Mouse (Mus musculus) stomach, embryonic 15.5 days (tissue): ENCODE results near the gene Fbxl17. TPM values are rescaled to one million over a fixed set of nuclear protein-coding genes. Genes with fewer than 3 reads are reported as not detected.

Source experiments
- ATAC-seq: fragments of 200-750 bp; cut with Nextera tagmentation; 2 replicates; pipeline ENCODE4 v1.8.0; 2017; ENCODE audit warnings: low read depth, moderate number of reproducible peaks, moderate TSS enrichment; ENCODE audit not compliant: insufficient read depth, low FRiP score
- H3K27ac ChIP-seq: fragments of 300-500 bp; sonication (generic); 2 replicates; pipeline ENCODE4 v1.5.1; 2015; ENCODE audit warnings: mild to moderate bottlenecking, inconsistent platforms
- H3K27me3 ChIP-seq: fragments of 300-500 bp; sonication (generic); replicated peaks from 2 replicates; pipeline ENCODE4 v1.6.1; 2015; ENCODE audit warnings: inconsistent platforms
- H3K36me3 ChIP-seq: fragments of 300-500 bp; sonication (generic); 2 replicates; pipeline ENCODE4 v1.6.1; 2015; ENCODE audit warnings: inconsistent platforms
- H3K4me1 ChIP-seq: fragments of 300-500 bp; sonication (generic); 2 replicates; pipeline ENCODE4 v1.6.1; 2015; ENCODE audit warnings: inconsistent platforms
- H3K4me2 ChIP-seq: fragments of 300-500 bp; sonication (generic); 2 replicates; pipeline ENCODE4 v1.6.1; 2015; ENCODE audit warnings: mild to moderate bottlenecking, inconsistent platforms
- H3K4me3 ChIP-seq: fragments of 300-500 bp; sonication (generic); replicated peaks from 2 replicates; pipeline ENCODE4 v1.5.1; 2015; ENCODE audit warnings: inconsistent platforms
- H3K9ac ChIP-seq: fragments of 300-500 bp; sonication (generic); 2 replicates; pipeline ENCODE4 v1.6.1; 2015; ENCODE audit warnings: inconsistent platforms
- H3K9me3 ChIP-seq: fragments of 300-500 bp; sonication (generic); 2 replicates; pipeline ENCODE4 v1.6.1; 2016; ENCODE audit warnings: inconsistent platforms
- WGBS: fragments of 180-500 bp; shearing (Covaris S2); methylation state at CpG from one replicate; pipeline ENCODE4 v1.1.7; 2015; 5-methylcytosine and 5-hydroxymethylcytosine counted together
- polyA plus RNA-seq: library from polyadenylated mRNA; unstranded; fragments of >200 nt; fragmentation: Nextera tagmentation; extraction: Ambion mirVana; gene quantifications from 2 replicates; pipeline ENCODE4 v1.2.1, GENCODE M21; 2015

Gene Fbxl17
- polyA plus RNA-seq, 1 experiment from 2014 or later: 5.9 TPM

- no peak overlapping the region for H3K4me2 ChIP-seq
- H3K9me3 ChIP-seq: no peaks in the 10 kb centered on the region
- ATAC-seq: no peak
- no peaks in the 10 kb centered on the region for H3K36me3 ChIP-seq
- WGBS: 76% methylated on average over 3 of the region's 3 CpGs
- H3K27ac ChIP-seq: no peak overlapping the region
- no peak overlapping the region for H3K9ac ChIP-seq
- H3K4me3 ChIP-seq: no peak overlapping the region
- H3K27me3 ChIP-seq: no peaks in the 10 kb centered on the region
- H3K4me1 ChIP-seq: no peaks in the 10 kb centered on the region
These were observed 240.7 kb downstream of the Fbxl17 start for GRCm38 (mm10) chr17:63259091-63259490.

GRCm38 (mm10) chr17:63246144-63246619 lies 253.6 kb downstream of the Fbxl17 start:
- WGBS: 49% methylated on average over 7 of the region's 7 CpGs
- no peaks in the 10 kb centered on the region for H3K27me3 ChIP-seq
- peak; percentile 39; the same call in 1 of the 2 replicates for ATAC-seq
- no peaks in the 10 kb centered on the region for H3K9me3 ChIP-seq
- no peak overlapping the region for H3K9ac ChIP-seq
- no peak overlapping the region for H3K4me2 ChIP-seq
- no peak overlapping the region for H3K27ac ChIP-seq
- H3K36me3 ChIP-seq: no peaks in the 10 kb centered on the region
- no peak overlapping the region for H3K4me3 ChIP-seq
- no peaks in the 10 kb centered on the region for H3K4me1 ChIP-seq

GRCm38 (mm10) chr17:63245472-63245871 lies 254.3 kb downstream of the Fbxl17 start:
- H3K9ac ChIP-seq: no peak overlapping the region
- WGBS: 94% methylated on average over 9 of the region's 9 CpGs
- H3K4me3 ChIP-seq: no peak overlapping the region
- no peaks in the 10 kb centered on the region for H3K4me1 ChIP-seq
- no peak overlapping the region for H3K27ac ChIP-seq
- ATAC-seq: no peak
- no peak overlapping the region for H3K4me2 ChIP-seq
- no peaks in the 10 kb centered on the region for H3K36me3 ChIP-seq
- no peaks in the 10 kb centered on the region for H3K27me3 ChIP-seq
- H3K9me3 ChIP-seq: no peaks in the 10 kb centered on the region

GRCm38 (mm10) chr17:63242761-63243160 lies 257.1 kb downstream of the Fbxl17 start:
- no peak overlapping the region for H3K27ac ChIP-seq
- WGBS: 94% methylated on average over 3 of the region's 3 CpGs
- ATAC-seq: 0 out of 2 replicates have a peak, but pooled peaks have one; percentile 14

GRCm38 (mm10) chr17:63240731-63241106 lies 259.1 kb downstream of the Fbxl17 start:
- no peaks in the 10 kb centered on the region for H3K9me3 ChIP-seq

More at GRCm38 (mm10) chr17:63242761-63243160, 257.1 kb downstream of the Fbxl17 start:
- Histone ChIP-seq H3K4me1 (no peaks in the 10 kb centered on the region), H3K27me3 (no peaks in the 10 kb centered on the region), H3K4me2 (no peak overlapping the region), H3K9ac (no peak overlapping the region), H3K4me3 (no peak overlapping the region), H3K36me3 (no peaks in the 10 kb centered on the region), H3K9me3 (no peaks in the 10 kb centered on the region)

GRCm38 (mm10) chr17:63240021-63240730 lies 259.6 kb downstream of the Fbxl17 start:
- WGBS: 60% methylated on average over 9 of the region's 9 CpGs
- no peaks in the 10 kb centered on the region for H3K36me3 ChIP-seq
- no peak for ATAC-seq
- no peak overlapping the region for H3K4me3 ChIP-seq
- no peaks in the 10 kb centered on the region for H3K27me3 ChIP-seq
- no peaks in the 10 kb centered on the region for H3K4me1 ChIP-seq
- H3K9ac ChIP-seq: no peak overlapping the region
- H3K4me2 ChIP-seq: no peak overlapping the region
- H3K9me3 ChIP-seq: no peaks in the 10 kb centered on the region
- H3K27ac ChIP-seq: no peak overlapping the region

More at GRCm38 (mm10) chr17:63240731-63241106, 259.1 kb downstream of the Fbxl17 start:
- H3K4me3 ChIP-seq: no peak overlapping the region
- no peak overlapping the region for H3K27ac ChIP-seq
- H3K4me2 ChIP-seq: no peak overlapping the region
- no peaks in the 10 kb centered on the region for H3K4me1 ChIP-seq
- H3K27me3 ChIP-seq: no peaks in the 10 kb centered on the region
- no peak for ATAC-seq
- 82% methylated on average over 5 of the region's 5 CpGs for WGBS
- no peak overlapping the region for H3K9ac ChIP-seq
- no peaks in the 10 kb centered on the region for H3K36me3 ChIP-seq

GRCm38 (mm10) chr17:63236846-63237245 lies 263.0 kb downstream of the Fbxl17 start:
- Histone ChIP-seq H3K9me3 (no peaks in the 10 kb centered on the region), H3K36me3 (no peaks in the 10 kb centered on the region), H3K27me3 (no peaks in the 10 kb centered on the region), H3K4me2 (no peak overlapping the region), H3K9ac (no peak overlapping the region), H3K4me1 (no peaks in the 10 kb centered on the region), H3K27ac (no peak overlapping the region), H3K4me3 (no peak overlapping the region)
- no peak for ATAC-seq

GRCm38 (mm10) chr17:63236221-63236620 lies 263.6 kb downstream of the Fbxl17 start:
- no peak overlapping the region for H3K27ac ChIP-seq
- no peak overlapping the region for H3K4me2 ChIP-seq
- no peaks in the 10 kb centered on the region for H3K27me3 ChIP-seq
- WGBS: 67% methylated on average over 8 of the region's 8 CpGs
- H3K9me3 ChIP-seq: no peaks in the 10 kb centered on the region
- H3K9ac ChIP-seq: no peak overlapping the region
- H3K4me3 ChIP-seq: no peak overlapping the region
- no peak for ATAC-seq
- no peaks in the 10 kb centered on the region for H3K36me3 ChIP-seq
- no peaks in the 10 kb centered on the region for H3K4me1 ChIP-seq

GRCm38 (mm10) chr17:63235821-63236220 lies 264.0 kb downstream of the Fbxl17 start:
- Histone ChIP-seq H3K4me2 (no peak overlapping the region), H3K4me1 (no peaks in the 10 kb centered on the region), H3K36me3 (no peaks in the 10 kb centered on the region), H3K9me3 (no peaks in the 10 kb centered on the region), H3K27me3 (no peaks in the 10 kb centered on the region), H3K4me3 (no peak overlapping the region), H3K27ac (no peak overlapping the region), H3K9ac (no peak overlapping the region)
- 62% methylated on average over 3 of the region's 3 CpGs for WGBS
- no peak for ATAC-seq

- 70% methylated on average over 4 of the region's 4 CpGs for WGBS
- no peak overlapping the region for H3K27ac ChIP-seq
These were observed 270.7 kb downstream of the Fbxl17 start for GRCm38 (mm10) chr17:63229111-63229510.

GRCm38 (mm10) chr17:63226380-63226779 lies 273.4 kb downstream of the Fbxl17 start:
- no peak for ATAC-seq
- H3K27me3 ChIP-seq: no peaks in the 10 kb centered on the region
- H3K9me3 ChIP-seq: no peaks in the 10 kb centered on the region
- no peaks in the 10 kb centered on the region for H3K4me1 ChIP-seq
- no peaks in the 10 kb centered on the region for H3K36me3 ChIP-seq
- no peak overlapping the region for H3K4me2 ChIP-seq
- H3K27ac ChIP-seq: no peak overlapping the region
- no peak overlapping the region for H3K4me3 ChIP-seq
- H3K9ac ChIP-seq: no peak overlapping the region
- 62% methylated on average over 2 of the region's 2 CpGs for WGBS

More at GRCm38 (mm10) chr17:63229111-63229510, 270.7 kb downstream of the Fbxl17 start:
- Histone ChIP-seq H3K4me1 (no peaks in the 10 kb centered on the region), H3K9ac (no peak overlapping the region), H3K4me2 (no peak overlapping the region), H3K9me3 (no peaks in the 10 kb centered on the region), H3K4me3 (no peak overlapping the region), H3K36me3 (no peaks in the 10 kb centered on the region), H3K27me3 (no peaks in the 10 kb centered on the region)
- no peak for ATAC-seq

- Histone ChIP-seq H3K27ac (no peak overlapping the region), H3K4me1 (no peaks in the 10 kb centered on the region), H3K9ac (no peak overlapping the region), H3K4me3 (no peak overlapping the region), H3K4me2 (no peak overlapping the region), H3K27me3 (no peaks in the 10 kb centered on the region), H3K36me3 (no peaks in the 10 kb centered on the region), H3K9me3 (no peaks in the 10 kb centered on the region)
- 81% methylated on average over 1 of the region's 1 CpGs for WGBS
- ATAC-seq: no peak
These were observed 273.9 kb downstream of the Fbxl17 start for GRCm38 (mm10) chr17:63225959-63226358.
